Mouse (Mus musculus): ENCODE data around the gene Wasl. TPM values are rescaled to one million over a fixed set of nuclear protein-coding genes. Genes with fewer than 3 reads are reported as not detected.

The Wasl gene
- total RNA-seq, 1 experiment, result 20.3 TPM

GRCm38 (mm10) chr6:24619285-24620045 lies 45.3 kb downstream of the Wasl start:
- Histone ChIP-seq H3K4me1 (ENCODE audit: control insufficient read depth in 2 of 2, insufficient read depth in 2 of 2, low read length in 2 of 2, poor library complexity in 1 of 2) (no peaks in the 10 kb centered on the region; a peak in 1 of 4 replicates), H3K9me3 (ENCODE audit: control insufficient read depth, insufficient read depth, low read depth, low read length) (no peaks in the 10 kb centered on the region), H3K36me3 (ENCODE audit: control insufficient read depth, insufficient read depth, low read length, poor library complexity, severe bottlenecking) (peaks cover 19% of the 10 kb centered on the region), H3K4me3 (ENCODE audit: insufficient read depth in 1 of 2, low read depth in 1 of 2, low read length in 2 of 2, poor library complexity in 1 of 2, severe bottlenecking in 1 of 2) (no peak overlapping the region), H3K9ac (ENCODE audit: insufficient read depth, low read depth, low read length, poor library complexity, severe bottlenecking) (no peak overlapping the region), H3K27ac (ENCODE audit: insufficient read depth, low read depth, low read length, poor library complexity, severe bottlenecking) (no peak overlapping the region)
- no peak for DNase-seq (ENCODE audit: low read depth, low spot score)
- no peak for TF ChIP-seq ZNF384 (IDR thresholded peaks at IDR 0.05; ENCODE audit: low read depth, low read length)
- in situ Hi-C loops (cut with MboI; ENCODE audit: low sequenced_read_pairs in 2 of 2, unreplicated experiment in 2 of 2), result no loop called here

GRCm38 (mm10) chr6:24616746-24617145 lies 48.1 kb downstream of the Wasl start:
- Histone ChIP-seq H3K27ac (ENCODE audit: insufficient read depth, low read depth, low read length, poor library complexity, severe bottlenecking) (no peak overlapping the region), H3K4me3 (ENCODE audit: insufficient read depth in 1 of 2, low read depth in 1 of 2, low read length in 2 of 2, poor library complexity in 1 of 2, severe bottlenecking in 1 of 2) (no peak overlapping the region), H3K9ac (ENCODE audit: insufficient read depth, low read depth, low read length, poor library complexity, severe bottlenecking) (no peak overlapping the region), H3K36me3 (ENCODE audit: control insufficient read depth, insufficient read depth, low read length, poor library complexity, severe bottlenecking) (peaks cover 26% of the 10 kb centered on the region), H3K4me1 (ENCODE audit: control insufficient read depth in 2 of 2, insufficient read depth in 2 of 2, low read length in 2 of 2, poor library complexity in 1 of 2) (no peaks in the 10 kb centered on the region), H3K9me3 (ENCODE audit: control insufficient read depth, insufficient read depth, low read depth, low read length) (no peaks in the 10 kb centered on the region)
- DNase-seq (ENCODE audit: low read depth, low spot score), result no peak
- in situ Hi-C loops (cut with MboI; ENCODE audit: low sequenced_read_pairs in 2 of 2, unreplicated experiment in 2 of 2), result no loop called here
- no peak for TF ChIP-seq ZNF384 (IDR thresholded peaks at IDR 0.05; ENCODE audit: low read depth, low read length)
- no peak for TF ChIP-seq MAFK (IDR thresholded peaks at IDR 0.05; ENCODE audit: insufficient read depth, low read depth, low read length)
- TF ChIP-seq HCFC1 (IDR thresholded peaks at IDR 0.05; ENCODE audit: borderline replicate concordance, insufficient read depth, low read length), result no peak
- TF ChIP-seq ZC3H11A (IDR thresholded peaks at IDR 0.05; ENCODE audit: borderline replicate concordance, low read depth, low read length), result no peak
- TF ChIP-seq CHD2 (IDR thresholded peaks at IDR 0.05; ENCODE audit: low read depth, low read length), result no peak

GRCm38 (mm10) chr6:24613918-24614317 lies 50.9 kb downstream of the Wasl start:
- no peak for DNase-seq (ENCODE audit: low read depth, low spot score)
- Histone ChIP-seq H3K4me3 (ENCODE audit: insufficient read depth in 1 of 2, low read depth in 1 of 2, low read length in 2 of 2, poor library complexity in 1 of 2, severe bottlenecking in 1 of 2) (no peak overlapping the region), H3K27ac (ENCODE audit: insufficient read depth, low read depth, low read length, poor library complexity, severe bottlenecking) (no peak overlapping the region), H3K9me3 (ENCODE audit: control insufficient read depth, insufficient read depth, low read depth, low read length) (no peaks in the 10 kb centered on the region), H3K9ac (ENCODE audit: insufficient read depth, low read depth, low read length, poor library complexity, severe bottlenecking) (no peak overlapping the region), H3K4me1 (ENCODE audit: control insufficient read depth in 2 of 2, insufficient read depth in 2 of 2, low read length in 2 of 2, poor library complexity in 1 of 2) (no peaks in the 10 kb centered on the region), H3K36me3 (ENCODE audit: control insufficient read depth, insufficient read depth, low read length, poor library complexity, severe bottlenecking) (peaks cover 17% of the 10 kb centered on the region)
- no peak for TF ChIP-seq HCFC1 (IDR thresholded peaks at IDR 0.05; ENCODE audit: borderline replicate concordance, insufficient read depth, low read length)
- TF ChIP-seq ZC3H11A (IDR thresholded peaks at IDR 0.05; ENCODE audit: borderline replicate concordance, low read depth, low read length), result no peak
- no peak for TF ChIP-seq MAFK (IDR thresholded peaks at IDR 0.05; ENCODE audit: insufficient read depth, low read depth, low read length)
- no peak for TF ChIP-seq ZNF384 (IDR thresholded peaks at IDR 0.05; ENCODE audit: low read depth, low read length)
- TF ChIP-seq CHD2 (IDR thresholded peaks at IDR 0.05; ENCODE audit: low read depth, low read length), result no peak
- in situ Hi-C loops (cut with MboI; ENCODE audit: low sequenced_read_pairs in 2 of 2, unreplicated experiment in 2 of 2), result no loop called here

GRCm38 (mm10) chr6:24613346-24613745 lies 51.5 kb downstream of the Wasl start:
- Histone ChIP-seq H3K36me3 (ENCODE audit: control insufficient read depth, insufficient read depth, low read length, poor library complexity, severe bottlenecking) (peaks cover 17% of the 10 kb centered on the region), H3K4me3 (ENCODE audit: insufficient read depth in 1 of 2, low read depth in 1 of 2, low read length in 2 of 2, poor library complexity in 1 of 2, severe bottlenecking in 1 of 2) (no peak overlapping the region), H3K9me3 (ENCODE audit: control insufficient read depth, insufficient read depth, low read depth, low read length) (no peaks in the 10 kb centered on the region), H3K9ac (ENCODE audit: insufficient read depth, low read depth, low read length, poor library complexity, severe bottlenecking) (no peak overlapping the region), H3K4me1 (ENCODE audit: control insufficient read depth in 2 of 2, insufficient read depth in 2 of 2, low read length in 2 of 2, poor library complexity in 1 of 2) (no peaks in the 10 kb centered on the region), H3K27ac (ENCODE audit: insufficient read depth, low read depth, low read length, poor library complexity, severe bottlenecking) (no peak overlapping the region)
- DNase-seq (ENCODE audit: low read depth, low spot score), result no peak
- in situ Hi-C loops (cut with MboI; ENCODE audit: low sequenced_read_pairs in 2 of 2, unreplicated experiment in 2 of 2), result no loop called here
- no peak for TF ChIP-seq MAFK (IDR thresholded peaks at IDR 0.05; ENCODE audit: insufficient read depth, low read depth, low read length)
- TF ChIP-seq CHD2 (IDR thresholded peaks at IDR 0.05; ENCODE audit: low read depth, low read length), result no peak
- TF ChIP-seq ZNF384 (IDR thresholded peaks at IDR 0.05; ENCODE audit: low read depth, low read length), result no peak
- TF ChIP-seq ZC3H11A (IDR thresholded peaks at IDR 0.05; ENCODE audit: borderline replicate concordance, low read depth, low read length), result no peak
- no peak for TF ChIP-seq HCFC1 (IDR thresholded peaks at IDR 0.05; ENCODE audit: borderline replicate concordance, insufficient read depth, low read length)

All from ES-E14 (cell line).